8 mouse cellular contexts compared by ENCODE assay signal in genomic region chr2:160731117-160731838, GRCm38 (mm10). TPM values are rescaled to one million over a fixed set of nuclear protein-coding genes. Genes with fewer than 3 reads are reported as not detected.
DNase-seq lines count a peak whose midpoint lies in the region; ATAC-seq and TF ChIP-seq lines count a peak whose summit lies in the region.

Gene Plcg1 (plus strand): TSS chr2:160731300.

- H3K4me1 ChIP-seq in hindbrain, postnatal 0 days (ENCODE audit: insufficient read depth, low read length), result peaks cover 38% of the 10 kb centered on the region
- H3K4me1 ChIP-seq in megakaryocyte, embryonic 14.5 days, result peaks cover 67% of the 10 kb centered on the region

- ATAC-seq in hindbrain, postnatal 0 days, result peak; percentile 95

- peak within 1 kb of the TSS; percentile 85 for H3K4me2 ChIP-seq in hindbrain, postnatal 0 days (ENCODE audit: low read depth, low read length)

- intact Hi-C loops in gastrocnemius, adult 2 months (cut with DNase I), result loop anchor here (5.0 kb wide), 1 partner anchor 61 kb away; no protein-coding TSS in a partner anchor

- H3K27ac ChIP-seq in gastrocnemius, adult 2 months, result peak within 1 kb of the TSS; percentile 94
- peak within 1 kb of the TSS; percentile 92 for H3K27ac ChIP-seq in hindbrain, postnatal 0 days

- no peaks in the 10 kb centered on the region for H3K27me3 ChIP-seq in hindbrain, postnatal 0 days (ENCODE audit: insufficient read depth, low read length)
- H3K27me3 ChIP-seq in megakaryocyte, embryonic 14.5 days (replicated peaks), result peaks cover 2% of the 10 kb centered on the region

- peak within 1 kb of the TSS; percentile 88 for H3K9ac ChIP-seq in hindbrain, postnatal 0 days (replicated peaks; ENCODE audit: low read length)

- TF ChIP-seq CTCF in gastrocnemius, adult 2 months (IDR thresholded peaks at IDR 0.05), result no peak
- TF ChIP-seq CTCF in hindbrain, postnatal 0 days (IDR thresholded peaks at IDR 0.05; ENCODE audit: low read depth), result no peak

- no peaks in the 10 kb centered on the region for H3K36me3 ChIP-seq in hindbrain, postnatal 0 days (ENCODE audit: insufficient read depth, low read length)
- H3K36me3 ChIP-seq in megakaryocyte, embryonic 14.5 days (replicated peaks; ENCODE audit: low read length), result peaks cover 33% of the 10 kb centered on the region

- no peaks in the 10 kb centered on the region for H3K9me3 ChIP-seq in hindbrain, postnatal 0 days (ENCODE audit: low read length)
- no peaks in the 10 kb centered on the region for H3K9me3 ChIP-seq in megakaryocyte, embryonic 14.5 days

- DNase-seq in WW6 (ENCODE audit: low read depth, low spot score), result peak; percentile 67
- DNase-seq in cerebellum, postnatal 4 days (ENCODE audit: low spot score in 2 of 2), result peak; percentile 86 to 94
- peak; percentile 97 for DNase-seq in gastrocnemius, adult 2 months
- peak; percentile 97 for DNase-seq in hindbrain, postnatal 0 days (ENCODE audit: low spot score)
- peak; percentile 88 to 94 for DNase-seq in left cerebral cortex, adult 8-10 months (ENCODE audit: low spot score in 2 of 2)
- DNase-seq in right cerebral cortex, postnatal 10 days (ENCODE audit: low spot score in 2 of 2), result peak; percentile 97
- peak; percentile 89 for DNase-seq in urinary bladder, postnatal 25 days (ENCODE audit: low spot score)

- peak within 1 kb of the TSS; percentile 96 for H3K4me3 ChIP-seq in gastrocnemius, adult 2 months
- peak within 1 kb of the TSS; percentile 62 for H3K4me3 ChIP-seq in hindbrain, postnatal 0 days (ENCODE audit: low read length)
- peak within 1 kb of the TSS; percentile 96 for H3K4me3 ChIP-seq in megakaryocyte, embryonic 14.5 days (replicated peaks)

- WGBS in hindbrain, postnatal 0 days, result 0% methylated on average over 37 of the region's 99 CpGs

RNA-seq across cellular contexts. Expression of gene Plcg1, which starts in this region (rescaled TPM):
- total RNA-seq in gastrocnemius, adult 2 months (2021), result 10 to 100 TPM; 24.9 to 25.3 TPM
- total RNA-seq in hindbrain, postnatal 0 days (2014; rRNA removed), result 111 and 185 TPM in 2 replicates
- 39.8 and 40.5 TPM in 2 replicates for polyA plus RNA-seq in hindbrain, postnatal 0 days (2015; fragmentation: Nextera tagmentation; extraction: Ambion mirVana)
- total RNA-seq in left cerebral cortex, adult 8-10 months (2022), result 100 to 1,000 TPM; 103 to 121 (median 114) TPM
- 4.1 and 10.7 TPM in 2 replicates for polyA plus RNA-seq in megakaryocyte, embryonic 14.5 days (2012; ENCODE audit: insufficient read depth, low replicate concordance)

Comparison
In these comparisons a context has a peak if more than half of its experiments do, and no peak if none do; other contexts are left out.
1. Peak in every context shown above with its lines: DNase-seq, ATAC-seq, H3K4me3 ChIP-seq and H3K27ac ChIP-seq.